Mouse (Mus musculus): ENCODE results near the gene Pofut1.

GRCm38 (mm10) chr2:153249751-153250150 is 8.4 kb downstream of the Pofut1 start:
- TF ChIP-seq POLR2A (IDR thresholded peaks at IDR 0.05; ENCODE audit: low read depth, low read length) (no peak), CTCF (conservative IDR thresholded peaks at IDR 0.05; ENCODE audit: insufficient read depth, insufficient read length, low read depth, low read length) (no peak)

Measured in kidney, adult 2 months (tissue).